Mouse (Mus musculus): ENCODE measurements around the gene AU022252. TPM values are rescaled to one million over a fixed set of nuclear protein-coding genes. Genes with fewer than 3 reads are reported as not detected.

Gene AU022252
- total and polyA plus RNA-seq, 2 experiments from 2014 or later, result 7.5 to 15.5 TPM

DNA sequence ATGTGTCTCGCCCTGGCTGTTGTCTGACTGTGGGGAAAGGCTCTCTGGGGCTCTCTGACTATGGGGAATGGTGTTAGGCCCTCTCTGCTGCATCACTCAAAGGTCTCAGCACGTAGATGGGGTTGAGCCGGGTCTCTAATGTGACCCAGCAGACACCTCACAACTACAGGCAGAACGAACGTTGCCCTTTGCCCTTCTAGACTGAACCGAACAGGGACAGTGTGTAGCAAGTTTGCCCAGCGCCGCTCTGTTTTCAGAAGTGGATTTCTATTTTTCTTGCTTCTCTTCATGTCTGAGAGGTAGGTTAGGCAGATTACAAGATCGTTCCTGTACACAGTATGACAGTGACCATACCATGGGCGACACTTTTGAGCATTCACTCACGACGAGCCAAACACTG lies 10.1 kb upstream of the AU022252 start:
- DNase-seq (ENCODE audit: low spot score), result no peak
- no peak overlapping the region for H3K27ac ChIP-seq (ENCODE audit: low read depth)
- no peak for TF ChIP-seq EP300 (IDR thresholded peaks at IDR 0.05; ENCODE audit: low read depth)
- no peak for TF ChIP-seq CTCF (IDR thresholded peaks at IDR 0.05; ENCODE audit: low read depth)
- H3K9me3 ChIP-seq (replicated peaks; ENCODE audit: control insufficient read depth, low read length), result no peaks in the 10 kb centered on the region
- H3K27me3 ChIP-seq (ENCODE audit: control insufficient read depth, insufficient read depth, low read length), result no peaks in the 10 kb centered on the region
- WGBS, result 91% methylated on average over 12 of the region's 12 CpGs
- no peak overlapping the region for H3K4me2 ChIP-seq (ENCODE audit: low read depth, low read length)
- no peak for ATAC-seq (ENCODE audit: insufficient read depth, low read depth)
- no peak overlapping the region for H3K9ac ChIP-seq (replicated peaks; ENCODE audit: low read depth, low read length)
- no peaks in the 10 kb centered on the region for H3K4me1 ChIP-seq (ENCODE audit: control insufficient read depth, insufficient read depth)
- no peak overlapping the region for H3K4me3 ChIP-seq (ENCODE audit: low read depth, low read length)
- peaks cover 27% of the 10 kb centered on the region; the same call in 1 of the 2 replicates for H3K36me3 ChIP-seq (replicated peaks; ENCODE audit: control insufficient read depth, insufficient read depth, low read length)

DNA sequence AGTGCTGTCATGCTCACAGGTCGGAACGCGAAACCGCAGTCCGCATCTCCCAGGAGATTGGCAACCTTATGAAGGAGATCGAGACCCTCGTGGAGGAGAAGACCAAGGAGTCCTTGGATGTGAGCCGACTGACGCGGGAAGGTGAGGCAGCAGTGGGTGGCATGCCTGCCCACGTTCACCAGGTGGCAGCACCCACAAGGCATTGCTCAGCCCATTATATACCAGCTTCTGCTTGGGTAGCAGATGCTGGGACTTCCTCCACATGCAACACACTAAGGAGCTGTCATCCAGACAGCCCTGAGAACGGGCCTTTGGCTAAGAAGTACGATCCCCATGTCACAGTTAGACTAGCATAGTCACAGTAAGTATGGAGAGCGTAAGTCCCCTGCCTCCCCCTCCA lies 9.2 kb upstream of the AU022252 start:
- 75% methylated on average over 14 of the region's 14 CpGs for WGBS
- H3K27me3 ChIP-seq (ENCODE audit: control insufficient read depth, insufficient read depth, low read length), result no peaks in the 10 kb centered on the region
- H3K27ac ChIP-seq (ENCODE audit: low read depth), result no peak overlapping the region
- peaks cover 32% of the 10 kb centered on the region for H3K36me3 ChIP-seq (replicated peaks; ENCODE audit: control insufficient read depth, insufficient read depth, low read length)
- no peaks in the 10 kb centered on the region for H3K9me3 ChIP-seq (replicated peaks; ENCODE audit: control insufficient read depth, low read length)
- ATAC-seq (ENCODE audit: insufficient read depth, low read depth), result no peak
- no peak overlapping the region for H3K9ac ChIP-seq (replicated peaks; ENCODE audit: low read depth, low read length)
- no peak overlapping the region for H3K4me2 ChIP-seq (ENCODE audit: low read depth, low read length)
- H3K4me1 ChIP-seq (ENCODE audit: control insufficient read depth, insufficient read depth), result no peaks in the 10 kb centered on the region
- no peak for DNase-seq (ENCODE audit: low spot score)
- no peak overlapping the region for H3K4me3 ChIP-seq (ENCODE audit: low read depth, low read length)
- TF ChIP-seq CTCF (IDR thresholded peaks at IDR 0.05; ENCODE audit: low read depth) (peak; percentile 49), EP300 (IDR thresholded peaks at IDR 0.05; ENCODE audit: low read depth) (no peak)

DNA sequence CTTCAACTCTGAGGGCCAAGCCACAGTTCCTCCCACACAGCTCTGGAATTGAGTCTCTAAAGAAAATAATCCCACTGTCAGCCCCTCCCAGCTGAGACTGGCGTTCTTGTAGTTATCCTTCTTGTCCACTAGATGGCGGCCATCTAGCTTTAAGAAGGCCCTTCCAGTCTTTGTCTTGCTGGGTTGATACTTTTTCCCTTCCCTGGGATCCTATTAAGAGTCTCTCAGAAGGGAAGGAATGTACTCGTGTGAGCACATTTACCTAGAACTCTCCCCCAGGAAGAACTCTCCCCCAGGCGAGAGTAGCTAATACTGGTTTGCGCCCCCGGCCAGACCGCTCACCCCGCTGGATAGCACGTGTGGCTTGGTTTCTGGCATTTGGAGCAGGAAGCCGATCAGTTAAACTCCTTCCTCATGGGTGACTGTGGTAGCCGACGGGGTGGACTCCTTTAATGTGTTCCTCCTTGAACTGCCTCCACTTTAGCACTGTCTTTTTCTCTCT lies 6.7 kb upstream of the AU022252 start:
- DNase-seq (ENCODE audit: low spot score), result peak; percentile 88
- H3K9ac ChIP-seq (replicated peaks; ENCODE audit: low read depth, low read length), result no peak overlapping the region
- ATAC-seq (ENCODE audit: insufficient read depth, low read depth), result peak; percentile 72
- no peaks in the 10 kb centered on the region for H3K9me3 ChIP-seq (replicated peaks; ENCODE audit: control insufficient read depth, low read length)
- no peak overlapping the region for H3K4me3 ChIP-seq (ENCODE audit: low read depth, low read length)
- no peak overlapping the region for H3K4me2 ChIP-seq (ENCODE audit: low read depth, low read length)
- no peak overlapping the region for H3K27ac ChIP-seq (ENCODE audit: low read depth)
- H3K36me3 ChIP-seq (replicated peaks; ENCODE audit: control insufficient read depth, insufficient read depth, low read length), result peaks cover 33% of the 10 kb centered on the region
- H3K27me3 ChIP-seq (ENCODE audit: control insufficient read depth, insufficient read depth, low read length), result no peaks in the 10 kb centered on the region
- 34% methylated on average over 12 of the region's 12 CpGs for WGBS
- no peaks in the 10 kb centered on the region for H3K4me1 ChIP-seq (ENCODE audit: control insufficient read depth, insufficient read depth)
- TF ChIP-seq EP300 (IDR thresholded peaks at IDR 0.05; ENCODE audit: low read depth) (no peak), CTCF (IDR thresholded peaks at IDR 0.05; ENCODE audit: low read depth) (peak; percentile 87)

DNA sequence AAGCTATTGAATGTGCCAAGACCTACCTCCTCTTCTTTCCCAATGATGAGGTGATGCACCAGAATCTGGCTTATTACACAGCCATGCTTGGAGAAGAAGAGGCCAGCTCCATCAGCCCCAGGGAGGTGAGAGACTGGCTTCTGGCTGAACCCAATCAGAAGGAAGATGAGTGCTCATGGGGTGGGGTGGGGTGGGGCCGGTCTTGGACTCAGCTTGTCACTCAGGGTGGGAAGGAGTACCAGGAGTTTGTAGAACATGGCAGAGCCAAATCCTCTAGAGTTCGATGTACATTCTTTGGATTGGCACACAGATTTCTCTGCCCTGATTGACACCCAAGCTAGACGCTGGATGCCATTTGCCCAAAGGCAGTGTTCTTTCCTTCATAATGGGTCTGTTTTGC lies 6.1 kb upstream of the AU022252 start:
- no peak for DNase-seq (ENCODE audit: low spot score)
- Histone ChIP-seq H3K4me3 (ENCODE audit: low read depth, low read length) (no peak overlapping the region), H3K4me2 (ENCODE audit: low read depth, low read length) (no peak overlapping the region), H3K4me1 (ENCODE audit: control insufficient read depth, insufficient read depth) (no peaks in the 10 kb centered on the region), H3K27me3 (ENCODE audit: control insufficient read depth, insufficient read depth, low read length) (no peaks in the 10 kb centered on the region), H3K27ac (ENCODE audit: low read depth) (no peak overlapping the region), H3K9ac (replicated peaks; ENCODE audit: low read depth, low read length) (no peak overlapping the region), H3K9me3 (replicated peaks; ENCODE audit: control insufficient read depth, low read length) (no peaks in the 10 kb centered on the region), H3K36me3 (replicated peaks; ENCODE audit: control insufficient read depth, insufficient read depth, low read length) (peaks cover 32% of the 10 kb centered on the region)
- no peak for TF ChIP-seq CTCF (IDR thresholded peaks at IDR 0.05; ENCODE audit: low read depth)
- no peak for TF ChIP-seq EP300 (IDR thresholded peaks at IDR 0.05; ENCODE audit: low read depth)
- WGBS, result 67% methylated on average over 3 of the region's 3 CpGs
- no peak for ATAC-seq (ENCODE audit: insufficient read depth, low read depth)

DNA sequence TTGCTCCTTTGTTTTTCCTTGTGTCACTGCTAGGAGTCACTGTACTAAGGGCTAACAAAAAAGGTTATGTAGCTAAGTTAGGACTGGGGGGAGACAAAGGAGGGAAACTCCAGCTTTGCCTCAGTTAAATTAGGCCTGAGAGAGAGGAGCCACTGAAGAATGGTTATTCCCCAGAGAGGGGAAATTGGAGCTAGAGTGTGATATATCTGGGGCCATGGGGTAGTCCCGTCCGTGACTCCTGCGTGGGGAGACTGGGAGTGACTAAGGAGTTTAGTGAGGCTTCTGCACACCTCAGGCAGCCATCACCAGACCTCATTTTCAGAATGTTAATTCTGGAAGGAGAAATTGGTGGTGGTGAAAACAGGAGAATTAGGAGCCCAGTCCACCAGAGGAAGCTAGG lies 1.8 kb upstream of the AU022252 start:
- Histone ChIP-seq H3K36me3 (replicated peaks; ENCODE audit: control insufficient read depth, insufficient read depth, low read length) (peaks cover 16% of the 10 kb centered on the region), H3K9me3 (replicated peaks; ENCODE audit: control insufficient read depth, low read length) (no peaks in the 10 kb centered on the region), H3K4me2 (ENCODE audit: low read depth, low read length) (peak overlapping the region; percentile 90; the same call in 1 of the 2 replicates), H3K9ac (replicated peaks; ENCODE audit: low read depth, low read length) (no peak overlapping the region), H3K4me1 (ENCODE audit: control insufficient read depth, insufficient read depth) (peaks cover 6% of the 10 kb centered on the region), H3K27ac (ENCODE audit: low read depth) (no peak overlapping the region), H3K27me3 (ENCODE audit: control insufficient read depth, insufficient read depth, low read length) (no peaks in the 10 kb centered on the region), H3K4me3 (ENCODE audit: low read depth, low read length) (peak overlapping the region; percentile 83)
- TF ChIP-seq EP300 (IDR thresholded peaks at IDR 0.05; ENCODE audit: low read depth) (no peak), CTCF (IDR thresholded peaks at IDR 0.05; ENCODE audit: low read depth) (no peak)
- DNase-seq (ENCODE audit: low spot score) (no peak), ATAC-seq (ENCODE audit: insufficient read depth, low read depth) (no peak)
- WGBS, result 55% methylated on average over 3 of the region's 3 CpGs

DNA sequence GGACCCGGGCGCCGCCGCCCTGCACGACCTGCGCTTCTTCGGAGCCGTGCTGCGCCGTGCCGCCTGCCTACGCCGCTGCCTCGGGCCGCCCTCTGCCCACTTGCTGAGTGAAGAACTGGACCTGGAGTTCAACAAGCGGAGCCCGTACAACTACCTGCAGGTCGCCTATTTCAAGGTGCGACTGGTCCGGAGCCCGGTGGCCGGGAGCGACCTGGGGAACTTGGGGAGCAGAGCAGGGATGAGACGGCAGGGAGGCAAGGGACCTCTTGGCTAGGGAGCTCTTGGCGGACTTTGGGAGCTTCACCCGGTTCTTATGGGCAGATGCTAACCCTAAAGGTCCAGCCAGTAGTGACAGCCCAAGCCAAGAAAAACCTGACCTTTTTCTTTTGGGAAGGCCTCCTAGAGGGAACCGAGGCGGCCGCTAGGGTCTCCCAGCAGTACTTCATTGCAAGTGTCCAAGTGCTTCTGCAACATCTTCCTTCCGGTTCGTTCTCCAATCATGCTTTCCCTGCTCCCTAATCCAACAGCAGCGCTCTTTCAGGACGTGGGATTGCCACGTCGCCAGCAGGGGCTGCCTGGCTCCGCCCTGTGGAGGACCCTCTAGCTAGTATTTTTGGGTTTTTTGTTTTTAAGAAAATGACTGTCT lies 867 bp upstream of the AU022252 start:
- TF ChIP-seq CTCF (IDR thresholded peaks at IDR 0.05; ENCODE audit: low read depth) (0 out of 2 replicates have a peak, but pooled peaks have one; percentile 11), EP300 (IDR thresholded peaks at IDR 0.05; ENCODE audit: low read depth) (no peak)
- no peaks in the 10 kb centered on the region for H3K9me3 ChIP-seq (replicated peaks; ENCODE audit: control insufficient read depth, low read length)
- peak overlapping the region; percentile 83 for H3K4me3 ChIP-seq (ENCODE audit: low read depth, low read length)
- WGBS, result under 1% methylated on average over 36 of the region's 36 CpGs
- peak overlapping the region; percentile 77 for H3K9ac ChIP-seq (replicated peaks; ENCODE audit: low read depth, low read length)
- H3K4me1 ChIP-seq (ENCODE audit: control insufficient read depth, insufficient read depth), result peaks cover 6% of the 10 kb centered on the region
- DNase-seq (ENCODE audit: low spot score) (peak; percentile 64), ATAC-seq (ENCODE audit: insufficient read depth, low read depth) (peak; percentile 30)
- peak overlapping the region; percentile 73 for H3K27ac ChIP-seq (ENCODE audit: low read depth)
- peaks cover 19% of the 10 kb centered on the region for H3K36me3 ChIP-seq (replicated peaks; ENCODE audit: control insufficient read depth, insufficient read depth, low read length)
- peak overlapping the region; percentile 90 for H3K4me2 ChIP-seq (ENCODE audit: low read depth, low read length)
- H3K27me3 ChIP-seq (ENCODE audit: control insufficient read depth, insufficient read depth, low read length), result no peaks in the 10 kb centered on the region

Measured in heart, postnatal 0 days (tissue).